Mouse (Mus musculus): ENCODE results near the gene Ampd3. TPM values are rescaled to one million over a fixed set of nuclear protein-coding genes. Genes with fewer than 3 reads are reported as not detected.

Ampd3 gene
- total RNA-seq, 2 experiments from 2014 or later: 23.4 to 28.3 TPM

- intact Hi-C loops (cut with DNase I): no loop called here
- DNase-seq (ENCODE audit: extremely low spot score in 1 of 2, low spot score in 2 of 2): no peak
These were observed 92.1 kb downstream of the Ampd3 start for GRCm38 (mm10) chr7:110860129-110860528.

Small RNA genes within 50 kb of the gene (microRNA-seq; reads per million reads assigned to microRNA genes)
- not detected for gene Gm47282

Other genes starting within 250 kb of the Ampd3 start
- gene Sbf2, start 153.3 kb upstream of the Ampd3 start, total RNA-seq (2021): 10 to 100 TPM; 78.8 to 81.4 TPM
- 1 to 10 TPM; 1.5 to 3.4 TPM for gene Adm, start 140.5 kb upstream of the Ampd3 start, total RNA-seq (2021)
- 10 to 100 TPM; 80.4 to 98.7 TPM for gene Rnf141, start 76.3 kb downstream of the Ampd3 start, total RNA-seq (2021)
- gene Lyve1, start 95.0 kb downstream of the Ampd3 start, total RNA-seq (2021): 1 to 10 TPM; 1.2 to 2.7 TPM
- gene Mrvi1, start 214.3 kb downstream of the Ampd3 start, total RNA-seq (2021): 1 to 10 TPM; 1.4 to 1.5 TPM